Mouse (Mus musculus) lung, postnatal 0 days (tissue): ENCODE results near the gene Pdk2.

ENCODE experiments used
- CTCF ChIP-seq: IDR thresholded peaks from 2 replicates; pipeline ENCODE4 v1.5.1; 2016; ENCODE audit warnings: antibody characterized with exemption, mild to moderate bottlenecking
- EP300 ChIP-seq: IDR thresholded peaks from 2 replicates; pipeline ENCODE4 v1.6.1; 2016; ENCODE audit warnings: antibody characterized with exemption, mild to moderate bottlenecking, control low read depth

DNA sequence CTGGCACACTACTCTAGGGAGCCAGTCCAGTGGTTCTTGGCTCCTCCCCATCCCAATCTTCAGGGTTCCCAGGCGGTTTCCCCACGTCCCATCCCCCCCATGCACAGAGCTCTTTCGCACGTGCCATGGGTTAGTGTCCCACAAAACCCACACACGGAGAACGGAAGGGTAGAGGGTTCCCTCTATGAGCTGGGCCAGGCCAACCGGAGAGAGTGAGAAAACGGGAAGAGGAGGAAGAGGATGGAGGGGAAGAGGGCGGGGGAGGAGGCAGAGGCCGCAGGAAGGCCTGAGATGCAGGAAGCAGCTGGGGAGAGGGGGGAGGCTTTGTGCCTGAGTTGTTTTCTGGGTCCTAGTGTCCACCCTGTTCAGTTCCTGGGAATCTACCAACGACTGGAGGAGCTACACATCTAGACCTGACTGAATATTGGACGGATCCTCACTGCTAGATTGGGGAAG is 51.6 kb downstream of the Pdk2 start:
- peak; percentile 35 for TF ChIP-seq CTCF
- TF ChIP-seq EP300, result peak; percentile 42; the same call in 1 of the 2 replicates
